In the genomic region with DNA sequence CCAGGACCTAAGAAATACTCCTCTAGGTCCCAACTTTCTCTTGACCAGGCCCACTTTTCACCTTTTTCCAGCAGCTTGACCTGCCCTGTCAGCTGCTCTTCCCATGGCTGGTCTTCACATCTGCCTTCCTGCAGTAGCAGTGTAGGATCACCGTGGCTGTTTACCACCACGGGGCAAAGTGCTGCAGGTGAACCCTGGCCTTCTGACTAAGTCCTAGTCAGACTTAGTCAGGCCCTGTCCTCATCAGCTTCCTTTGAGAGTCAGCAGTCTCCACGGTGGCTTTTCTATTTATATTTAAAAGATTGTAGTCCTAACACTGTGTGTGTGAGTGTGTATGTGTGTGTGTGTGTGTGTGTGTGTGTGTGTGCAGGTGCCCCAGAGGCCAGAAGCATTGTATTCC, we compare ENCODE assay signal across 20 mouse cellular contexts. TPM values are rescaled to one million over a fixed set of nuclear protein-coding genes. Genes with fewer than 3 reads are reported as not detected.
DNase-seq lines count a peak whose midpoint lies in the region; ATAC-seq and TF ChIP-seq lines count a peak whose summit lies in the region.
"Had no signal": no experiment of that assay in that cellular context is flagged by ENCODE, and none has a peak within 500 bp of the region (broad histone marks: within the 10 kb centered on the region; RNA-seq: fewer than 3 reads in every experiment).

No protein-coding gene starts in this region.

- no peak for TF ChIP-seq CTCF in intestine, postnatal 0 days (IDR thresholded peaks at IDR 0.05; ENCODE audit: low read depth)

- H3K27ac ChIP-seq in intestine, postnatal 0 days (ENCODE audit: low read depth, low read length) = peak overlapping the region; percentile 79
- peak overlapping the region; percentile 62 for H3K27ac ChIP-seq in liver, embryonic 16.5 days (ENCODE audit: low read length)
- H3K27ac ChIP-seq in limb, embryonic 10.5 days = no peak overlapping the region
- H3K27ac ChIP-seq in forebrain, embryonic 15.5 days (replicated peaks) = no peak overlapping the region
- H3K27ac ChIP-seq: embryonic facial prominence, embryonic 10.5 days; hindbrain, embryonic 10.5 days; hindbrain, postnatal 0 days; liver, embryonic 14.5 days; midbrain, embryonic 13.5 days had no signal

- H3K27me3 ChIP-seq in intestine, postnatal 0 days (replicated peaks; ENCODE audit: control insufficient read depth, insufficient read depth, low read length) = no peaks in the 10 kb centered on the region
- H3K27me3 ChIP-seq in liver, embryonic 16.5 days (ENCODE audit: control insufficient read depth, insufficient read depth, low read depth, low read length) = no peaks in the 10 kb centered on the region
- no peaks in the 10 kb centered on the region for H3K27me3 ChIP-seq in limb, embryonic 10.5 days (ENCODE audit: low read depth, poor library complexity, severe bottlenecking)
- no peaks in the 10 kb centered on the region for H3K27me3 ChIP-seq in forebrain, embryonic 15.5 days
- H3K27me3 ChIP-seq: midbrain, embryonic 13.5 days had no signal

- peak; percentile 95 for ATAC-seq in intestine, postnatal 0 days
- peak; percentile 59 for ATAC-seq in liver, embryonic 16.5 days (ENCODE audit: low read depth)
- no peak for ATAC-seq in forebrain, embryonic 15.5 days (replicated peaks)
- ATAC-seq: hindbrain, postnatal 0 days; midbrain, embryonic 13.5 days had no signal

- peak overlapping the region; percentile 45 for H3K4me2 ChIP-seq in intestine, postnatal 0 days (replicated peaks; ENCODE audit: low read depth)
- no peak overlapping the region for H3K4me2 ChIP-seq in liver, embryonic 16.5 days (ENCODE audit: low read depth, low read length)
- H3K4me2 ChIP-seq in forebrain, embryonic 15.5 days (replicated peaks) = no peak overlapping the region
- H3K4me2 ChIP-seq: midbrain, embryonic 13.5 days had no signal

- H3K9ac ChIP-seq in intestine, postnatal 0 days (ENCODE audit: low read depth, low read length) = no peak overlapping the region
- no peak overlapping the region for H3K9ac ChIP-seq in liver, embryonic 16.5 days (ENCODE audit: low read depth, low read length)
- H3K9ac ChIP-seq in forebrain, embryonic 15.5 days (replicated peaks) = no peak overlapping the region
- H3K9ac ChIP-seq: liver, embryonic 14.5 days; midbrain, embryonic 13.5 days had no signal

- H3K4me1 ChIP-seq in intestine, postnatal 0 days (replicated peaks; ENCODE audit: control insufficient read depth, insufficient read depth, low read length) = 0 out of 2 replicates have a peak, but pooled peaks cover 2% of the 10 kb centered on the region
- H3K4me1 ChIP-seq in liver, embryonic 16.5 days (ENCODE audit: control insufficient read depth, low read depth, low read length) = peaks cover 16% of the 10 kb centered on the region
- 0 out of 2 replicates have a peak, but pooled peaks cover 3% of the 10 kb centered on the region for H3K4me1 ChIP-seq in limb, embryonic 10.5 days
- H3K4me1 ChIP-seq in forebrain, embryonic 15.5 days = peaks cover 9% of the 10 kb centered on the region; the same call in 1 of the 2 replicates

- 38% methylated on average over 3 of the region's 3 CpGs for WGBS in intestine, postnatal 0 days
- WGBS in liver, embryonic 16.5 days (ENCODE audit: insufficient replicate concordance) = 47% methylated on average over 3 of the region's 3 CpGs
- WGBS in limb, embryonic 10.5 days = 85% methylated on average over 3 of the region's 3 CpGs
- WGBS in forebrain, embryonic 15.5 days = 77% methylated on average over 3 of the region's 3 CpGs

- no peaks in the 10 kb centered on the region for H3K9me3 ChIP-seq in intestine, postnatal 0 days (ENCODE audit: control insufficient read depth)
- no peaks in the 10 kb centered on the region for H3K9me3 ChIP-seq in liver, embryonic 16.5 days (replicated peaks; ENCODE audit: control insufficient read depth, low read length)
- H3K9me3 ChIP-seq in limb, embryonic 10.5 days (replicated peaks) = no peaks in the 10 kb centered on the region
- no peaks in the 10 kb centered on the region for H3K9me3 ChIP-seq in forebrain, embryonic 15.5 days
- H3K9me3 ChIP-seq: embryonic facial prominence, embryonic 10.5 days; hindbrain, embryonic 10.5 days; midbrain, embryonic 13.5 days had no signal

- DNase-seq in 416B (ENCODE audit: low read depth) = peak; percentile 50
- DNase-seq in kidney, postnatal 14 days = peak; percentile 74
- DNase-seq in T-cell, adult 2 months (ENCODE audit: low spot score) = no peak
- DNase-seq in frontal cortex, postnatal 36 days (ENCODE audit: low spot score in 2 of 2) = no peak
- DNase-seq in limb, embryonic 10.5 days (ENCODE audit: low spot score) = no peak
- DNase-seq: cerebellum, adult 8-10 months; gastrocnemius, postnatal 25 days; layer of hippocampus, postnatal 36 days; lung, postnatal 10 days; right cerebral cortex, postnatal 25 days; thymus, postnatal 14 days had no signal

- H3K4me3 ChIP-seq in intestine, postnatal 0 days (ENCODE audit: low read depth, low read length) = no peak overlapping the region
- no peak overlapping the region for H3K4me3 ChIP-seq in liver, embryonic 16.5 days (ENCODE audit: low read depth, low read length)
- no peak overlapping the region for H3K4me3 ChIP-seq in limb, embryonic 10.5 days
- H3K4me3 ChIP-seq in forebrain, embryonic 15.5 days = no peak overlapping the region
- H3K4me3 ChIP-seq: embryonic facial prominence, embryonic 10.5 days; hindbrain, embryonic 10.5 days; midbrain, embryonic 13.5 days; myocyte had no signal

- H3K36me3 ChIP-seq in intestine, postnatal 0 days (ENCODE audit: control insufficient read depth, insufficient read depth) = peaks cover 8% of the 10 kb centered on the region; the same call in 1 of the 2 replicates
- H3K36me3 ChIP-seq in liver, embryonic 16.5 days (ENCODE audit: control insufficient read depth, insufficient read depth) = no peaks in the 10 kb centered on the region
- H3K36me3 ChIP-seq in limb, embryonic 10.5 days = peaks cover 60% of the 10 kb centered on the region
- H3K36me3 ChIP-seq in forebrain, embryonic 15.5 days = no peaks in the 10 kb centered on the region

RNA-seq across cellular contexts. Expression of gene Chd3, which starts 8.6 kb away (rescaled TPM):
- polyA plus RNA-seq in intestine, postnatal 0 days (2015; fragmentation: Nextera tagmentation; extraction: Ambion mirVana) = 19.4 and 24.8 TPM in 2 replicates
- polyA plus RNA-seq in liver, embryonic 16.5 days (2015; fragmentation: Nextera tagmentation; extraction: Ambion mirVana) = 5.0 and 5.7 TPM in 2 replicates
- 35.1 and 70.5 TPM in 2 replicates for polyA plus RNA-seq in limb, embryonic 10.5 days (2016; fragmentation: Nextera tagmentation; extraction: Ambion mirVana)
- polyA plus RNA-seq in forebrain, embryonic 15.5 days (2015; fragmentation: Nextera tagmentation; extraction: Ambion mirVana) = 127 and 138 TPM in 2 replicates

RNA-seq across cellular contexts. Expression of gene Naa38, which starts 17.5 kb away (rescaled TPM):
- polyA plus RNA-seq in intestine, postnatal 0 days (2015; fragmentation: Nextera tagmentation; extraction: Ambion mirVana) = 159 and 164 TPM in 2 replicates
- 73.4 and 76.8 TPM in 2 replicates for polyA plus RNA-seq in liver, embryonic 16.5 days (2015; fragmentation: Nextera tagmentation; extraction: Ambion mirVana)
- 140 and 151 TPM in 2 replicates for polyA plus RNA-seq in limb, embryonic 10.5 days (2016; fragmentation: Nextera tagmentation; extraction: Ambion mirVana)
- 89.4 and 91.9 TPM in 2 replicates for polyA plus RNA-seq in forebrain, embryonic 15.5 days (2015; fragmentation: Nextera tagmentation; extraction: Ambion mirVana)

RNA-seq across cellular contexts. Expression of gene Cyb5d1, which starts 17.7 kb away (rescaled TPM):
- polyA plus RNA-seq in intestine, postnatal 0 days (2015; fragmentation: Nextera tagmentation; extraction: Ambion mirVana) = 8.6 and 8.9 TPM in 2 replicates
- polyA plus RNA-seq in liver, embryonic 16.5 days (2015; fragmentation: Nextera tagmentation; extraction: Ambion mirVana) = 9.5 and 9.9 TPM in 2 replicates
- polyA plus RNA-seq in limb, embryonic 10.5 days (2016; fragmentation: Nextera tagmentation; extraction: Ambion mirVana) = 45.2 and 51.6 TPM in 2 replicates
- 44.3 and 45.9 TPM in 2 replicates for polyA plus RNA-seq in forebrain, embryonic 15.5 days (2015; fragmentation: Nextera tagmentation; extraction: Ambion mirVana)

RNA-seq across cellular contexts. Expression of gene Tmem88, which starts 20.3 kb away (rescaled TPM):
- polyA plus RNA-seq in intestine, postnatal 0 days (2015; fragmentation: Nextera tagmentation; extraction: Ambion mirVana) = 24.1 and 24.9 TPM in 2 replicates
- 7.1 and 7.8 TPM in 2 replicates for polyA plus RNA-seq in liver, embryonic 16.5 days (2015; fragmentation: Nextera tagmentation; extraction: Ambion mirVana)
- polyA plus RNA-seq in limb, embryonic 10.5 days (2016; fragmentation: Nextera tagmentation; extraction: Ambion mirVana) = 23.0 and 24.7 TPM in 2 replicates
- 5.9 and 6.7 TPM in 2 replicates for polyA plus RNA-seq in forebrain, embryonic 15.5 days (2015; fragmentation: Nextera tagmentation; extraction: Ambion mirVana)

RNA-seq across cellular contexts. Expression of gene Kdm6b, which starts 35.7 kb away (rescaled TPM):
- 18.2 and 23.6 TPM in 2 replicates for polyA plus RNA-seq in intestine, postnatal 0 days (2015; fragmentation: Nextera tagmentation; extraction: Ambion mirVana)
- 4.1 and 4.3 TPM in 2 replicates for polyA plus RNA-seq in liver, embryonic 16.5 days (2015; fragmentation: Nextera tagmentation; extraction: Ambion mirVana)
- 36.6 and 40.8 TPM in 2 replicates for polyA plus RNA-seq in limb, embryonic 10.5 days (2016; fragmentation: Nextera tagmentation; extraction: Ambion mirVana)
- 56.6 and 58.9 TPM in 2 replicates for polyA plus RNA-seq in forebrain, embryonic 15.5 days (2015; fragmentation: Nextera tagmentation; extraction: Ambion mirVana)

Comparison
In these comparisons a context has a peak if more than half of its experiments do, and no peak if none do; other contexts are left out.
1. DNase-seq: peak in 416B (single experiment) and kidney, postnatal 14 days (single experiment); none in T-cell, adult 2 months (single experiment), frontal cortex, postnatal 36 days (0 of 2) and limb, embryonic 10.5 days (single experiment).
2. H3K27ac ChIP-seq: peak in intestine, postnatal 0 days (single experiment) and liver, embryonic 16.5 days (single experiment); none in limb, embryonic 10.5 days (single experiment) and forebrain, embryonic 15.5 days (single experiment).